Mouse (Mus musculus): Measurements from ENCODE around the gene H2-M10.2. TPM values are rescaled to one million over a fixed set of nuclear protein-coding genes. Genes with fewer than 3 reads are reported as not detected.

H2-M10.2 gene
- total RNA-seq (2014; rRNA removed) (not detected in 2 replicates), polyA plus RNA-seq (2015; fragmentation: Nextera tagmentation; extraction: Ambion mirVana) (not detected in 2 replicates)

- Histone ChIP-seq H3K27me3 (ENCODE audit: insufficient read depth, low read length) (no peaks in the 10 kb centered on the region), H3K9me3 (ENCODE audit: low read length) (no peaks in the 10 kb centered on the region), H3K9ac (replicated peaks; ENCODE audit: low read length, poor library complexity, severe bottlenecking) (no peak within 1 kb of the TSS), H3K4me1 (ENCODE audit: insufficient read depth, low read length) (no peaks in the 10 kb centered on the region), H3K4me3 (ENCODE audit: low read depth, low read length) (no peak within 1 kb of the TSS), H3K36me3 (ENCODE audit: insufficient read depth, low read length) (no peaks in the 10 kb centered on the region), H3K27ac (ENCODE audit: low read depth, low read length) (no peak within 1 kb of the TSS), H3K4me2 (ENCODE audit: low read depth, low read length, poor library complexity, severe bottlenecking) (no peak within 1 kb of the TSS)
- no peak for DNase-seq (ENCODE audit: low spot score)
- 97% methylated on average over 2 of the region's 2 CpGs for WGBS
- no peak for ATAC-seq (ENCODE audit: low FRiP score)
- TF ChIP-seq CTCF (IDR thresholded peaks at IDR 0.05), result no peak
Observed at GRCm38 (mm10) chr17:36286390-36286789, at the start of gene H2-M10.2. H2-M10.2 (minus strand) TSS chr17:36286490.

- no peaks in the 10 kb centered on the region for H3K36me3 ChIP-seq (ENCODE audit: insufficient read depth, low read length)
- no peak for TF ChIP-seq CTCF (IDR thresholded peaks at IDR 0.05)
- ATAC-seq (ENCODE audit: low FRiP score), result no peak
- no peak within 1 kb of the TSS for H3K9ac ChIP-seq (replicated peaks; ENCODE audit: low read length, poor library complexity, severe bottlenecking)
- DNase-seq (ENCODE audit: low spot score), result no peak
- H3K27ac ChIP-seq (ENCODE audit: low read depth, low read length), result no peak within 1 kb of the TSS
- H3K4me1 ChIP-seq (ENCODE audit: insufficient read depth, low read length), result no peaks in the 10 kb centered on the region
- no peaks in the 10 kb centered on the region for H3K27me3 ChIP-seq (ENCODE audit: insufficient read depth, low read length)
- no peak within 1 kb of the TSS for H3K4me2 ChIP-seq (ENCODE audit: low read depth, low read length, poor library complexity, severe bottlenecking)
- 92% methylated on average over 4 of the region's 4 CpGs for WGBS
- H3K9me3 ChIP-seq (ENCODE audit: low read length), result no peaks in the 10 kb centered on the region
- no peak within 1 kb of the TSS for H3K4me3 ChIP-seq (ENCODE audit: low read depth, low read length)
Observed at GRCm38 (mm10) chr17:36326055-36326454, 39.8 kb upstream of the H2-M10.2 start, which contains the start of gene H2-M10.1. H2-M10.1 (minus strand) TSS chr17:36326155.

- Histone ChIP-seq H3K4me3 (ENCODE audit: low read depth, low read length) (peak overlapping the region; percentile 48), H3K36me3 (ENCODE audit: insufficient read depth, low read length) (no peaks in the 10 kb centered on the region), H3K27ac (ENCODE audit: low read depth, low read length) (peak overlapping the region; percentile 96), H3K9me3 (ENCODE audit: low read length) (no peaks in the 10 kb centered on the region), H3K9ac (replicated peaks; ENCODE audit: low read length, poor library complexity, severe bottlenecking) (peak overlapping the region; percentile 79), H3K27me3 (ENCODE audit: insufficient read depth, low read length) (no peaks in the 10 kb centered on the region), H3K4me1 (ENCODE audit: insufficient read depth, low read length) (no peaks in the 10 kb centered on the region), H3K4me2 (ENCODE audit: low read depth, low read length, poor library complexity, severe bottlenecking) (peak overlapping the region; percentile 68)
- 31% methylated on average over 5 of the region's 5 CpGs for WGBS
- peak; percentile 59 for ATAC-seq (ENCODE audit: low FRiP score)
- TF ChIP-seq CTCF (IDR thresholded peaks at IDR 0.05), result no peak
- peak; percentile 30 for DNase-seq (ENCODE audit: low spot score)
Observed at GRCm38 (mm10) chr17:36315689-36316253, 29.5 kb upstream of the H2-M10.2 start.

GRCm38 (mm10) chr17:36315041-36315688 is 28.9 kb upstream of the H2-M10.2 start:
- Histone ChIP-seq H3K9me3 (ENCODE audit: low read length) (no peaks in the 10 kb centered on the region), H3K9ac (replicated peaks; ENCODE audit: low read length, poor library complexity, severe bottlenecking) (peak overlapping the region; percentile 79), H3K36me3 (ENCODE audit: insufficient read depth, low read length) (no peaks in the 10 kb centered on the region), H3K4me1 (ENCODE audit: insufficient read depth, low read length) (no peaks in the 10 kb centered on the region), H3K27ac (ENCODE audit: low read depth, low read length) (peak overlapping the region; percentile 96), H3K27me3 (ENCODE audit: insufficient read depth, low read length) (no peaks in the 10 kb centered on the region), H3K4me2 (ENCODE audit: low read depth, low read length, poor library complexity, severe bottlenecking) (peak overlapping the region; percentile 68), H3K4me3 (ENCODE audit: low read depth, low read length) (peak overlapping the region; percentile 48)
- peak; percentile 93 for ATAC-seq (ENCODE audit: low FRiP score)
- no peak for TF ChIP-seq CTCF (IDR thresholded peaks at IDR 0.05)
- WGBS, result under 1% methylated on average over 19 of the region's 19 CpGs
- peak; percentile 89 for DNase-seq (ENCODE audit: low spot score)

GRCm38 (mm10) chr17:36314511-36314910 is 28.2 kb upstream of the H2-M10.2 start:
- DNase-seq (ENCODE audit: low spot score) (peak; percentile 60), ATAC-seq (ENCODE audit: low FRiP score) (peak; percentile 68)
- peak overlapping the region; percentile 48 for H3K4me3 ChIP-seq (ENCODE audit: low read depth, low read length)
- H3K36me3 ChIP-seq (ENCODE audit: insufficient read depth, low read length), result no peaks in the 10 kb centered on the region
- peak overlapping the region; percentile 68 for H3K4me2 ChIP-seq (ENCODE audit: low read depth, low read length, poor library complexity, severe bottlenecking)
- no peaks in the 10 kb centered on the region for H3K9me3 ChIP-seq (ENCODE audit: low read length)
- TF ChIP-seq CTCF (IDR thresholded peaks at IDR 0.05), result no peak
- no peaks in the 10 kb centered on the region for H3K27me3 ChIP-seq (ENCODE audit: insufficient read depth, low read length)
- no peaks in the 10 kb centered on the region for H3K4me1 ChIP-seq (ENCODE audit: insufficient read depth, low read length)
- WGBS, result 2% methylated on average over 9 of the region's 9 CpGs
- H3K9ac ChIP-seq (replicated peaks; ENCODE audit: low read length, poor library complexity, severe bottlenecking), result peak overlapping the region; percentile 79
- H3K27ac ChIP-seq (ENCODE audit: low read depth, low read length), result peak overlapping the region; percentile 96

GRCm38 (mm10) chr17:36309293-36309692 is 23.0 kb upstream of the H2-M10.2 start:
- H3K27me3 ChIP-seq (ENCODE audit: insufficient read depth, low read length), result no peaks in the 10 kb centered on the region
- no peak overlapping the region for H3K4me2 ChIP-seq (ENCODE audit: low read depth, low read length, poor library complexity, severe bottlenecking)
- WGBS, result 42% methylated on average over 1 of the region's 1 CpGs
- no peaks in the 10 kb centered on the region for H3K36me3 ChIP-seq (ENCODE audit: insufficient read depth, low read length)
- DNase-seq (ENCODE audit: low spot score) (peak; percentile 7), ATAC-seq (ENCODE audit: low FRiP score) (peak; percentile 84; the same call in 1 of the 2 replicates)
- H3K27ac ChIP-seq (ENCODE audit: low read depth, low read length), result no peak overlapping the region
- TF ChIP-seq CTCF (IDR thresholded peaks at IDR 0.05), result no peak
- no peaks in the 10 kb centered on the region for H3K9me3 ChIP-seq (ENCODE audit: low read length)
- no peak overlapping the region for H3K4me3 ChIP-seq (ENCODE audit: low read depth, low read length)
- H3K4me1 ChIP-seq (ENCODE audit: insufficient read depth, low read length), result no peaks in the 10 kb centered on the region
- no peak overlapping the region for H3K9ac ChIP-seq (replicated peaks; ENCODE audit: low read length, poor library complexity, severe bottlenecking)
